12 mouse cellular contexts compared by ENCODE assay signal in the genomic region with DNA sequence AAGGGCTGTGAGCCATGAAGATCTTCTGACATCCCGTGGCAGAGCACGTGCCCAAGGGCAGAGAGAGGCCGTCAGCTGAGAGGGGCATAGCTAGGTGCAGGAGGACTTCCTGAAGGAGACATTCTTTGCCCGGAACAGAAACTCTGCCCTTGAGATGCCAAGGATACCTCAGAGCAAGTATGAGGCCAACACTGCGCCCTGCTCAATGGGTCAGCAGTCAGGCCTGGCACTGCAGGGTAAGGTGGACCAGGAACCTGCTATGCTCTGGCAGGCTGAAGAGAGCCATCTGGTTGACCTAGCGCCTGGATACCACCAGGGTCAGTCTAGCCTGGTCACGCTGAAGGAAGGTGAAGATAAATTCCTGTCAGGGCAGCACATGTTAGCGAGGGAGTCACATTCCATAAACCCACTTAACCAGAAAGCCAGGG. TPM values are rescaled to one million over a fixed set of nuclear protein-coding genes. Genes with fewer than 3 reads are reported as not detected.
DNase-seq lines count a peak whose midpoint lies in the region; ATAC-seq lines count a peak whose summit lies in the region.
"Had no signal": no experiment of that assay in that cellular context is flagged by ENCODE, and none has a peak within 500 bp of the region (broad histone marks: within the 10 kb centered on the region; RNA-seq: fewer than 3 reads in every experiment).

No protein-coding gene starts in this region.

- 0 out of 2 replicates have a peak, but pooled peaks cover 4% of the 10 kb centered on the region for H3K4me1 ChIP-seq in hindbrain, embryonic 14.5 days (replicated peaks; ENCODE audit: control insufficient read depth, insufficient read depth, low read length)

- 92% methylated on average over 8 of the region's 8 CpGs for WGBS in hindbrain, embryonic 14.5 days

- H3K27me3 ChIP-seq in hindbrain, embryonic 14.5 days (ENCODE audit: control insufficient read depth, insufficient read depth, low read length) = no peaks in the 10 kb centered on the region
- H3K27me3 ChIP-seq: embryonic facial prominence, embryonic 13.5 days; neural tube, embryonic 13.5 days had no signal

- DNase-seq in lung, adult 18-20 months = peak; percentile 63 to 67
- no peak for DNase-seq in lung, postnatal 10 days
- DNase-seq in kidney, adult 8-10 months = peak; percentile 90 to 96
- DNase-seq in kidney, postnatal 14 days = peak; percentile 77
- peak; percentile 70 for DNase-seq in lung, postnatal 25 days (ENCODE audit: low spot score)
- no peak for DNase-seq in left cerebral cortex, adult 11 months (ENCODE audit: low spot score)
- no peak for DNase-seq in hindbrain, embryonic 14.5 days (ENCODE audit: low spot score)
- DNase-seq: right cerebral cortex, postnatal 4 days had no signal

- H3K9ac ChIP-seq in hindbrain, embryonic 14.5 days = no peak overlapping the region
- H3K9ac ChIP-seq: embryonic facial prominence, embryonic 13.5 days; neural tube, embryonic 13.5 days had no signal

- no peaks in the 10 kb centered on the region for H3K9me3 ChIP-seq in hindbrain, embryonic 14.5 days (ENCODE audit: control insufficient read depth, low read length)
- H3K9me3 ChIP-seq: embryonic facial prominence, embryonic 13.5 days; neural tube, embryonic 13.5 days had no signal

- no peak for ATAC-seq in hindbrain, embryonic 14.5 days (ENCODE audit: low FRiP score)
- ATAC-seq: CD4-positive, CD25-positive, alpha-beta regulatory T cell, adult 4 months; hindbrain, embryonic 16.5 days had no signal

- no peak overlapping the region for H3K27ac ChIP-seq in hindbrain, embryonic 14.5 days
- H3K27ac ChIP-seq: embryonic facial prominence, embryonic 13.5 days; neural tube, embryonic 13.5 days had no signal

- no peak overlapping the region for H3K4me3 ChIP-seq in hindbrain, embryonic 14.5 days (replicated peaks; ENCODE audit: low read length)
- H3K4me3 ChIP-seq: embryonic facial prominence, embryonic 13.5 days; neural tube, embryonic 13.5 days had no signal

- H3K4me2 ChIP-seq in hindbrain, embryonic 14.5 days (replicated peaks) = no peak overlapping the region
- H3K4me2 ChIP-seq: embryonic facial prominence, embryonic 13.5 days; neural tube, embryonic 13.5 days had no signal

- H3K36me3 ChIP-seq in hindbrain, embryonic 14.5 days (replicated peaks; ENCODE audit: control insufficient read depth, insufficient read depth) = no peaks in the 10 kb centered on the region
- H3K36me3 ChIP-seq: embryonic facial prominence, embryonic 13.5 days; neural tube, embryonic 13.5 days had no signal

RNA-seq across cellular contexts. Expression of a gene that starts 46.0 kb away (rescaled TPM):
- polyA plus RNA-seq in hindbrain, embryonic 14.5 days (2014; fragmentation: Nextera tagmentation; extraction: Ambion mirVana) = 18.5 and 24.0 TPM in 2 replicates
- polyA plus RNA-seq: CD4-positive, CD25-positive, alpha-beta regulatory T cell, adult 4 months had no signal

Comparison
In these comparisons a context has a peak if more than half of its experiments do, and no peak if none do; other contexts are left out.
1. DNase-seq: peak in lung, adult 18-20 months (2 of 2), kidney, adult 8-10 months (2 of 2), kidney, postnatal 14 days (single experiment) and lung, postnatal 25 days (single experiment); none in lung, postnatal 10 days (single experiment), left cerebral cortex, adult 11 months (single experiment) and hindbrain, embryonic 14.5 days (single experiment).